Mouse (Mus musculus) lung, postnatal 0 days (tissue): ENCODE measurements around the gene Snapc2. TPM values are rescaled to one million over a fixed set of nuclear protein-coding genes. Genes with fewer than 3 reads are reported as not detected.

Experiments
- ATAC-seq: fragments of 200-750 bp; cut with Nextera tagmentation; 2 replicates; pipeline ENCODE4 v1.8.0; 2017; ENCODE audit warnings: moderate library complexity
- DNase-seq: peaks from one replicate; pipeline ENCODE4 v3.0.0-alpha.2; 2016; ENCODE audit warnings: low spot score
- H3K27ac ChIP-seq: fragments of 300-500 bp; sonication (generic); 2 replicates; pipeline ENCODE4 v1.5.1; 2014; ENCODE audit warnings: antibody characterized with exemption, mild to moderate bottlenecking, low read length, mixed read lengths
- H3K27me3 ChIP-seq: fragments of 300-500 bp; sonication (generic); replicated peaks from 2 replicates; pipeline ENCODE4 v1.6.1; 2014; ENCODE audit warnings: low read length, mixed read lengths; ENCODE audit not compliant: insufficient read depth
- H3K36me3 ChIP-seq: fragments of 300-500 bp; sonication (generic); 2 replicates; pipeline ENCODE4 v1.6.1; 2014; ENCODE audit warnings: low read length, mixed read lengths; ENCODE audit not compliant: insufficient read depth
- H3K4me1 ChIP-seq: fragments of 300-500 bp; sonication (generic); 2 replicates; pipeline ENCODE4 v1.6.1; 2014; ENCODE audit warnings: antibody characterized with exemption, low read depth, low read length, mixed read lengths; ENCODE audit not compliant: insufficient read depth
- H3K4me2 ChIP-seq: fragments of 300-500 bp; sonication (generic); replicated peaks from 2 replicates; pipeline ENCODE4 v1.6.1; 2014; ENCODE audit warnings: low read depth, mild to moderate bottlenecking, low read length, moderate library complexity, mixed read lengths
- H3K4me3 ChIP-seq: fragments of 300-500 bp; sonication (generic); 2 replicates; pipeline ENCODE4 v1.5.1; 2014; ENCODE audit warnings: low read depth, low read length
- H3K9ac ChIP-seq: fragments of 300-500 bp; sonication (generic); replicated peaks from 2 replicates; pipeline ENCODE4 v1.6.1; 2014; ENCODE audit warnings: low read depth, mild to moderate bottlenecking
- H3K9me3 ChIP-seq: fragments of 300-500 bp; sonication (generic); 2 replicates; pipeline ENCODE4 v1.6.1; 2016; ENCODE audit warnings: low read length, mixed read lengths
- CTCF ChIP-seq: IDR thresholded peaks from 2 replicates; pipeline ENCODE4 v1.5.1; 2016; ENCODE audit warnings: antibody characterized with exemption, mild to moderate bottlenecking
- EP300 ChIP-seq: IDR thresholded peaks from 2 replicates; pipeline ENCODE4 v1.6.1; 2016; ENCODE audit warnings: antibody characterized with exemption, mild to moderate bottlenecking, control low read depth
- WGBS: fragments of 180-500 bp; shearing (Covaris S2); extraction: QIAGEN DNeasy Blood & Tissue Kit; methylation state at CpG from one replicate; pipeline ENCODE4 v1.1.7; 2014; 5-methylcytosine and 5-hydroxymethylcytosine counted together
- polyA plus RNA-seq: library from polyadenylated mRNA; unstranded; fragments of >200 nt; fragmentation: Nextera tagmentation; extraction: Ambion mirVana; gene quantifications from 2 replicates; pipeline ENCODE4 v1.2.1, GENCODE M21; 2015

The Snapc2 gene
- polyA plus RNA-seq, 1 experiment from 2014 or later = 28.9 TPM

- ATAC-seq = peak; percentile 95
Observed at GRCm38 (mm10) chr8:4259125-4259804, 6.4 kb downstream of the Snapc2 start, which contains the start of gene Ctxn1. Gene Ctxn1 (minus strand): TSS chr8:4259274.

GRCm38 (mm10) chr8:4259805-4260170, 6.9 kb downstream of the Snapc2 start:
- ATAC-seq = no peak
- no peaks in the 10 kb centered on the region for H3K9me3 ChIP-seq
- no peak for DNase-seq
- 86% methylated on average over 4 of the region's 4 CpGs for WGBS
- H3K4me1 ChIP-seq = no peaks in the 10 kb centered on the region
- TF ChIP-seq CTCF (no peak), EP300 (no peak)
- H3K36me3 ChIP-seq = peaks cover 16% of the 10 kb centered on the region; the same call in 1 of the 2 replicates
- H3K4me3 ChIP-seq = 0 out of 2 replicates have a peak overlapping the region, but pooled peaks have one; percentile 55
- H3K9ac ChIP-seq = no peak overlapping the region
- H3K27ac ChIP-seq = 0 out of 2 replicates have a peak overlapping the region, but pooled peaks have one; percentile 15
- H3K27me3 ChIP-seq = no peaks in the 10 kb centered on the region
- H3K4me2 ChIP-seq = no peak overlapping the region

More at GRCm38 (mm10) chr8:4259125-4259804, 6.4 kb downstream of the Snapc2 start, which contains the start of gene Ctxn1:
- WGBS = 13% methylated on average over 15 of the region's 33 CpGs
- DNase-seq = peak; percentile 94
- Histone ChIP-seq H3K4me2 (peak within 1 kb of the TSS; percentile 99), H3K36me3 (peaks cover 18% of the 10 kb centered on the region; the same call in 1 of the 2 replicates), H3K9me3 (no peaks in the 10 kb centered on the region), H3K27ac (0 out of 2 replicates have a peak within 1 kb of the TSS, but pooled peaks have one; percentile 15), H3K9ac (0 out of 2 replicates have a peak within 1 kb of the TSS, but pooled peaks have one; percentile 19), H3K4me3 (peak within 1 kb of the TSS; percentile 55), H3K27me3 (no peaks in the 10 kb centered on the region), H3K4me1 (no peaks in the 10 kb centered on the region)
- TF ChIP-seq CTCF = no peak
- no peak for TF ChIP-seq EP300

- no peak overlapping the region for H3K4me2 ChIP-seq
- no peak overlapping the region for H3K27ac ChIP-seq
- DNase-seq (no peak), ATAC-seq (no peak)
- H3K36me3 ChIP-seq = peaks cover 35% of the 10 kb centered on the region
- H3K4me3 ChIP-seq = no peak overlapping the region
- TF ChIP-seq EP300 (no peak), CTCF (no peak)
- no peaks in the 10 kb centered on the region for H3K9me3 ChIP-seq
- no peak overlapping the region for H3K9ac ChIP-seq
- WGBS = 81% methylated on average over 8 of the region's 8 CpGs
- no peaks in the 10 kb centered on the region for H3K27me3 ChIP-seq
- no peaks in the 10 kb centered on the region for H3K4me1 ChIP-seq
Observed at GRCm38 (mm10) chr8:4263105-4263791, 10.4 kb downstream of the Snapc2 start.

GRCm38 (mm10) chr8:4265160-4265914, 12.5 kb downstream of the Snapc2 start:
- DNase-seq (no peak), ATAC-seq (no peak; the same call in 1 of the 2 replicates)
- no peaks in the 10 kb centered on the region for H3K9me3 ChIP-seq
- no peak overlapping the region for H3K27ac ChIP-seq
- H3K36me3 ChIP-seq = peaks cover 42% of the 10 kb centered on the region
- no peak overlapping the region for H3K9ac ChIP-seq
- WGBS = 90% methylated on average over 15 of the region's 15 CpGs
- TF ChIP-seq EP300 (no peak), CTCF (no peak)
- H3K27me3 ChIP-seq = no peaks in the 10 kb centered on the region
- no peak overlapping the region for H3K4me3 ChIP-seq
- no peak overlapping the region for H3K4me2 ChIP-seq
- no peaks in the 10 kb centered on the region for H3K4me1 ChIP-seq

GRCm38 (mm10) chr8:4267627-4268026, 14.7 kb downstream of the Snapc2 start:
- Histone ChIP-seq H3K9ac (no peak overlapping the region), H3K4me2 (no peak overlapping the region), H3K27me3 (no peaks in the 10 kb centered on the region), H3K9me3 (no peaks in the 10 kb centered on the region), H3K4me3 (no peak overlapping the region), H3K4me1 (no peaks in the 10 kb centered on the region), H3K36me3 (peaks cover 37% of the 10 kb centered on the region), H3K27ac (no peak overlapping the region)
- TF ChIP-seq CTCF (peak; percentile 56), EP300 (no peak)
- ATAC-seq = 0 out of 2 replicates have a peak, but pooled peaks have one; percentile 41
- 79% methylated on average over 15 of the region's 15 CpGs for WGBS
- no peak for DNase-seq

GRCm38 (mm10) chr8:4269609-4270008, 16.7 kb downstream of the Snapc2 start:
- Histone ChIP-seq H3K4me1 (no peaks in the 10 kb centered on the region), H3K27ac (no peak overlapping the region), H3K9me3 (no peaks in the 10 kb centered on the region), H3K36me3 (peaks cover 38% of the 10 kb centered on the region), H3K4me3 (no peak overlapping the region), H3K27me3 (no peaks in the 10 kb centered on the region), H3K4me2 (no peak overlapping the region), H3K9ac (no peak overlapping the region)
- ATAC-seq (no peak), DNase-seq (no peak)
- no peak for TF ChIP-seq CTCF
- TF ChIP-seq EP300 = no peak
- WGBS = 93% methylated on average over 6 of the region's 6 CpGs
